Comparison of ENCODE assay signal across 34 mouse cellular contexts in the genomic region with DNA sequence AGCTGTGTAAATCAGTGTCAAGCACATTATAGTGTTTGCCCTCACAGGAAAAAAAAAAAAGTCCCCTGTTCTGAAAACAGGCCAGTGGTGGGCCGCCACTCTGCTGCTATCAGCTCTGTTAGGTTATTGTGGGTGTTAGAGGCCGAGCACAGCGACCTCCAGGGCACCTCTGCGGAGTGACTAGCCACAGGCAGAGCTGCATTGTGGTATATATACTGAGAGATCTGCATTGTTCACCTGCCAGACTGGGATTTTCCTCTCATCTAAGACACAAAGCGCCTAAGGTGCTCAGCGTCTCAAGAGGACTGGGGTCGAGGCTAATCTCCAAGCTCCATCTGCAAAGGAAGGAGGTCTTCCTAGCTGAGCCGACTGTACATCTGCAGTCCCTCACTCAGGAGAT. TPM values are rescaled to one million over a fixed set of nuclear protein-coding genes. Genes with fewer than 3 reads are reported as not detected.
"Had no signal": no experiment of that assay in that cellular context is flagged by ENCODE, and none has a peak within 500 bp of the region (broad histone marks: within the 10 kb centered on the region; RNA-seq: fewer than 3 reads in every experiment).

No protein-coding gene starts in this region.

- DNase-seq: left cerebral cortex, postnatal 4 days; liver; liver, embryonic 13.5 days; liver, postnatal 0 days; lung, adult 18-20 months; lung, adult 2 months; lung, embryonic 14.5 days; lung, postnatal 10 days; lung, postnatal 14 days; lung, postnatal 36 days; lung, postnatal 4 days; midbrain, embryonic 14.5 days had no signal

- H3K9me3 ChIP-seq: limb, embryonic 12.5 days; limb, embryonic 13.5 days; limb, embryonic 15.5 days; liver, embryonic 12.5 days; liver, embryonic 13.5 days; liver, embryonic 15.5 days; lung, embryonic 15.5 days; megakaryocyte, embryonic 14.5 days; midbrain, embryonic 10.5 days; midbrain, embryonic 12.5 days; midbrain, embryonic 13.5 days; midbrain, embryonic 15.5 days had no signal

- H3K4me3 ChIP-seq: left cerebral cortex, adult 2 months; limb, embryonic 12.5 days; limb, embryonic 13.5 days; limb, embryonic 15.5 days; liver, embryonic 12.5 days; liver, embryonic 13.5 days; liver, embryonic 15.5 days; lung, embryonic 15.5 days; megakaryocyte, embryonic 14.5 days; midbrain, embryonic 10.5 days; midbrain, embryonic 12.5 days; midbrain, embryonic 13.5 days; midbrain, embryonic 15.5 days; myocyte had no signal

- H3K36me3 ChIP-seq: limb, embryonic 12.5 days; limb, embryonic 13.5 days; limb, embryonic 15.5 days; liver, embryonic 12.5 days; liver, embryonic 13.5 days; liver, embryonic 15.5 days; lung, embryonic 15.5 days; midbrain, embryonic 10.5 days; midbrain, embryonic 12.5 days; midbrain, embryonic 15.5 days had no signal

- H3K27ac ChIP-seq: left cerebral cortex, adult 2 months; limb, embryonic 12.5 days; limb, embryonic 13.5 days; limb, embryonic 15.5 days; liver, embryonic 12.5 days; liver, embryonic 13.5 days; liver, embryonic 14.5 days; liver, embryonic 15.5 days; lung, embryonic 15.5 days; macrophage; midbrain, embryonic 12.5 days; midbrain, embryonic 13.5 days; midbrain, embryonic 15.5 days had no signal

- H3K27me3 ChIP-seq: midbrain, embryonic 13.5 days; midbrain, embryonic 15.5 days had no signal

- H3K4me1 ChIP-seq: liver, embryonic 12.5 days; liver, embryonic 13.5 days had no signal

RNA-seq across cellular contexts. Expression of a gene that starts 13.9 kb away (rescaled TPM):
- total RNA-seq: left cerebral cortex, postnatal 4 days; liver, adult 2 months; megakaryocyte progenitor cell, adult 5-6 weeks; megakaryocyte, adult 5-6 weeks; megakaryocyte-erythroid progenitor cell, adult 5-6 weeks; monocyte, adult 5-6 weeks had no signal
- polyA plus RNA-seq: limb, embryonic 12.5 days; limb, embryonic 13.5 days; limb, embryonic 14.5 days; limb, embryonic 15.5 days; liver, adult 2 months; liver, embryonic 12.5 days; liver, embryonic 13.5 days; liver, embryonic 14.5 days; liver, embryonic 15.5 days; liver, embryonic 16.5 days; liver, postnatal 0 days; lung, embryonic 14.5 days; macrophage; myocyte had no signal
